Mouse (Mus musculus): ENCODE results near the gene Slc39a11.

DNA sequence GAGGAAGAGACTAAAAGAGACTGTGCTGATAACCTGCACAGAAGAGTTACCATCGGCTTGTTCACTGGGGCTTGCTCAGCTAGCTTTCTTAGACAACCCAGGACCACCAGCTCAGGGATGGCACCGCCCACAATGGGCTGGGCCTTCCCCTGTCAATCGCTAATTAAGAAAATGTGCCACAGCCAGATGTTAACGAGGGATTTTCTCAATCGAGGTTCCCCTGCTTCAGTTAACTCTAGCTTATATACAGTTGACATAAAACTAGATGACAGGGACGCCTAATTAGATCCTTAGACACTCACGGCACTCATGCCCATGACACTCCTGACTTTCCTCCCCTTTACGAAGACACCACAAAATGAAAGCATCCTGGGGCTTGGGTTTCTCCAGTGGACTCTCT, 268.3 kb downstream of the Slc39a11 start:
- TF ChIP-seq CTCF (IDR thresholded peaks at IDR 0.05; ENCODE audit: control insufficient read depth, insufficient read depth, low read length) (no peak), POLR2A (IDR thresholded peaks at IDR 0.05; ENCODE audit: borderline replicate concordance, control insufficient read depth, low read depth, low read length) (no peak)
